Mouse (Mus musculus) yolk sac, embryonic 10.5 days (tissue): ENCODE results near the gene Mindy1.
"Not testable (repeated sequence)": the region's sequence is repeated elsewhere in the genome, so short reads cannot be mapped to it uniquely, and the experiment has no call there.

Experiments used
- DNase-seq: peaks from one replicate; pipeline ENCODE4 v3.0.0-alpha.2; 2017; ENCODE audit warnings: low spot score

Gene Mindy1

DNA sequence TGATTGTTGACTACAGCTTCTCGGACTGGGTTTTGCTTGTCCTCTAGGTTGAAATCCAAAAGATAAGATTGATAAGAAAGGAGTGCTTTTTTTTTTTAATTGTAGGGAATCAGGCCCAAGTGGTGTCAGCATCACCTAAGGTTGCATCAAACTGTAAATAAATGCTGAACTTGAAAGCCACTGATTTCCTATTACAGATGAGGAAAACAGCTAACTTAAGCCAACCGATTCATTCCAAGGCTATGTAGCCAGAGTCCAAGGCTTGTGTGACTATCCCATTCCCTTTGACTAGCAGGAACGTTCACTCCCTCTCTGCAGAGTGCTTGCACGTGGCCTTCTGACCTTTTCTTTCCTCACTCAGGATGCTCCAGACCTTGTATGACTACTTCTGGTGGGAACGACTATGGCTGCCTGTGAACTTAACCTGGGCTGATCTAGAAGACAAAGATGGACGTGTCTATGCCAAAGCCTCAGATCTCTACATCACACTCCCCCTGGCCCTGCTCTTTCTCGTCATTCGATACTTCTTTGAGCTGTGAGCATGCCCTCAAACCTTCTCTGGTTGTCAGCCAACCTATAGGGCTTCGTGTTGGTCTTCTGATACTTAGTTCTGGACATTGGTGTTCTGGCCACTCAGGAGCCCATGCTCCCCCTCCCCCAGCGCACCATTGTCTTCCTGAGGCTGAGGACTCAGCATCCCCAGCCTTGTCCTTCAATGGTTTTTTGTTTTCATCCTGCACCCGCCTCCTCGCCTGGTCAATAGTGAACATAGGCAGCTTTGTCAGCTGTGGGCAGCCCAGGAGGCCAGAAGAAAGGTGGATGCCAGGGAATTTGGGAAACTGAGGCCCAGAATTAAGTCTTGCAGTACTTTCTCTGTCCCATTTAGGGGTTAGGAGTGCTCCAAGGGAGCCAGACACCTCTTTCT is 38.8 kb downstream of the Mindy1 start:
- DNase-seq = no peak

DNA sequence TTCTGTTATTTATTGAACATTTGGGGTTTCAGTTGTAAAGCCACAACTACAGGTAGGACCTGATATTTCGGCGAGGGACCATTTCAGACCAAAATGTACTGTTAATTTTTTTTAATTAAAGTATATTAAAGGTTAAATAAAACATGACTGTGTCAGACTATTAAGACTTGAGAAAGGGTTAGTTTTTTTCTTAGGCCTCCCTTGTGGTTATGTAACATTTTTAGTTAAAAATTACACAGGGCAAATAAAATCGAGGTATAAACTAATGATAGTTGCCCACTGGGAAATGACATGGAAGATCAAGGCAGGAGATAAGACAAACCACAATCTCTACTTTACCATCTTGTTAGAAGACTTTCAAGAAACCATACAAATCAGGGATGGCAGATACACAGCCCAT is 42.3 kb downstream of the Mindy1 start:
- DNase-seq = no peak

DNA sequence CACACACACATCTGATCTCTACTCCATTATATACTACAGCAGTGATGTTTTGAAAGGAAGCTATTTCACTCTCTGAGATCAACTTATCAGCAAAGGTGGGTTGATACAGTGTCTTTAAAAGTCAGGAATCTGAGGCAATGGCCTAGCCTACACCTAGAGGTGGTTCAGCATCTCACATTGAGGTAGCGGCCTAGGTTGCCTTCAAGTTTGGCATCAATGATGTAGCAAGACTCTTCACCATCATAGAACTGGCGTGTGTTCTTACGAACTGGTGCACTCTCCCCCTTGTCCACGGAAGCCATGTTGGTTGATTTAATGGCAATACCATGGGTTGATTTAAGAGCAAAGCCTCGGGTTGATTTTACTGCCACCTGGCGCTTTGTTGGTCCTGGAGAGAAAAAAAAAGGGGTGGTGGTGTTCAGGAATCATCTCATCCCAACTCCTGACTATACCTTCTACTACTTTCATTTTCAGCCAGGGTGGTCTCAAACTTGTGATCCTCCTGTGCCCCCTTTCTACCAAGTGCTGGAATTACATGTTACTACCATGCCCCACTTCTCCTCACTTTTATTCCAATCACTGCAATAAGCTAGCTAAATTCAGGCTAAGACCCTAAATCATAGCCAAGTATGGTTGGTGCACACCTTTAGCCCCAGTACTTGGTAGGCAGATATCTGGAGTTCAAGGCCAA is 43.5 kb downstream of the Mindy1 start:
- DNase-seq = no peak

DNA sequence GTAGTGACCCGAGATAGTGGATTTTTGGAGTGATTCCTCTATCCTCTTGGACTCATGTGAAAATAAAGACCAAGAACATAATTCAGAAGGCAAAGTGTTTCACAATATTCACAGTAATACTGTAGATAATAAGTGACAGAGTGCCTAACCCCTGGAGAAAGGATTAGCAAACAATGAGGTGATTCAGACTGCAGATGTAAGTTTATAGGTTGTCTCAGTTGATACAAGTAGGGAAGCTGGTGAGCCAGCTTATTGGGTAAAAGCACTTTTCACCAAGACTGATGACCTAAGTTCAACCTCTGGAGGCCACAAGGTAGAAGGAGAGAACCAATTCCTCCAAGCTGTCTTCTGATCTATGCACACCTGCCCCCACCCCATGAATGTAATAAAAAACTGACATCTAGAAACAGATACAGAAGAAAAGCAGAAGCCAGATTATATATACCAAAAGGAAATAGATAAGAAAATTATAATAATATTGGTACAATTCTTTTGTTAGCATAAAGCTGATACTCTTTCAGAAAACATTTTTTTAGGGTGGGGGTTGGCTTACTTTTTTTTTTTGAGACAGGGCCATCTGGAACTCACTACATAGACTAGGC is 47.8 kb downstream of the Mindy1 start:
- no peak for DNase-seq

DNA sequence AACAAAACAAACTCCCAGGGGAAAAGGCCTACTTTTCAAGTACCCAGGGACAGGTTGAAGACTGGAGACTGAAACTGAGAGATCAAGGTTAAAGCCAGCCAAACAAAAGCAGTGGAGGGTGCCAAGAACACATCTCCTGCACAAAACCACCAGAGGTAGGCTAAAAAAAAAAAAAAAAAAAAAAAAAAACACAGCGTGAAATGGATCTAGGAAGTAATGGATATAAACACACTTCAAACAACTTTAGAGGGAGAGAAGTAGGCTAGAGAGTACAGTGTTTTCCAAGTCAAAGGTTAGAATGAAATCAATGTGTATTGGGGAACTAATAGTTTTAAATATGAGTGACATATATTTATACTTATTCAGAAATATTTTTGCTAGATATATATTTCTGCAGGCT is 50.4 kb downstream of the Mindy1 start:
- DNase-seq = no peak

DNA sequence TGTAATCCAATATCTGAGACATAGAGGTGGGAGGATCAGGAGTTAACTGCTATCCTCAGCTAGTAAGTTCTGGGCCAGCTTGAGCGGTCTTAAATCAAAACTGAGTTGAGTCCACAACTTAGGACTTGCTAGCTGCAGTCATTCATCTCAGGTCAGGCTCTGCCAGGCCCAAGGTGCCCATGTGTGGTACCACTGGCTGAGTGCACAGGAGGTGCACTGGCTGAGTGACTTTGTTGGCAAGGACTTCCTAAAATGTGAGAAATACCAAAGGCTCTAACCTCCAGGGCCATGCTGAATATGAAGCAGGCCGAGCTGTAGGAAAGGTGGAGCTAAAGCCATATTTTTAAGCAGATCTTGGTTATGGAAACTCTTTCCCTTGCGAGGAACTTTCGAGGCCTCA is 56.2 kb downstream of the Mindy1 start:
- DNase-seq = no peak

DNA sequence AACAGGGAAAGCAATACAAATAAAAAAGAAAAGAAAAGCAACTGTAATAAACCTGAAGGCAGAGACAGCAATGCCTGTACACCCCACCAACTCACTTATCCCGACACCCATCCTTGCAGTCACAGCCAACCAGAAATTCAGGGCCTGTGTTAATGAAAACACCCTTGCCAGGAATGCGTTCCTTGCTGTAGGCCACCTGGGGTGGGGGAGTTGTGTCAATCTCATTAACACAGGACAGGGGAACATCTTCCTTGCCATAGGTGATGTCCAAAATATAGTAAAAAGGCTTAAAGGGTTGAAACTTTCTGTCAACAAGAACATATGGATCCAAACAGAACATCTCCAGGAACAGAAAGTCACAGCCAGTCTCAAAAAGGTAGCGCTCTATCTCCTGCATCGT is 57.1 kb downstream of the Mindy1 start:
- no peak for DNase-seq

DNA sequence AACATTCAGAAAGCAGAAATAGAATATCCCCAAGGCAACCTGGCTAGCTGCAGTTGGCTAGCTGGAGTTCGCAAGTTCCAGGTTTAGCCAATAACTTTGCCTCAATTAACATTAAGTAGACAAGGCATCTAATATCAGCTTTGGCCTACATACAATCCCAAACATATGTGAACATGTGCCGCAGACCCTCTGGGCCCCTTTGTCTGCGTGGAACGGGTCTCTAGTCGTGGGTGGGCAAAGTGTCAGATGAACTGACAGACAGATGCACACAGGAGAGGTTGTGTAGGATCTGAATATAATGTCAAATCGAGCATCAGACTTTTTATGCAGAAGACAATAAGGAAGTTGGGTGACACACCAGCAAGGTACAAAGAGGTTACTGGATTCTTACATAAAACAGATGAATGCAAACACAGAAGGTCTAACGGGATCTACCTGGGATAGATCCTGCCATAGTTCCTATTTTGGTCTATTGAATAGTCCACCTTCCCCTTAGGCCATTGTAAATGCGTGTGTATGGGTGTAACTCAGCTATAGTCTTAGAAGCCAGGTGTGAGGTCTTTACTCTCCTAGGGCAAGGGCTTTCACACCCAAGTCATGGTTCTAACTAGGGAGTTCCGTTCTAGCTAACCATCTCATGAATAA is 62.3 kb downstream of the Mindy1 start:
- not testable (repeated sequence) for DNase-seq
